Mouse (Mus musculus): Measurements from ENCODE around the gene Eme2. TPM values are rescaled to one million over a fixed set of nuclear protein-coding genes. Genes with fewer than 3 reads are reported as not detected.

Eme2 gene
- polyA plus RNA-seq, 1 experiment = 55.3 TPM

DNA sequence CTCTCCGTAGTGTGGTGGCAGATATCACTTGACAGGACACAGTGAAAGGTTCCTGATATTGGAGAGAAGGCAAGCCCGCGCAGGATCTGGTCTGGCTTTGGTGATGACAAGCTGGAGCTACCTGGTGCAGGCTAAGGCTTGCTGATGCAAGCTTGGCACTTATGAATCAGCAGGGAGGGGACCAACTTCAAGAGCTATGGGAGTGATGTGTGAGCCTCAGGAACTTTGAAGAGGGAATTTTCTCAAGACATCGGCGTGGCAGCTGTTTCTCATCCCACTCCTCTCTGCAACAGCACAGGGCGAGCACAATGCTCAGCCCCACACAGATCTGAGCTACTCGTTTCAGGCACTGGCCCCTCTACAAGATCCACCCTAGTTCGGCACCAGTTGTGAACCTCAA is 55.0 kb downstream of the Eme2 start, which contains the start of gene Hagh:
Hagh (plus strand) TSS at position 302 of the 400 bp plus-strand sequence.
- no peaks in the 10 kb centered on the region for H3K4me1 ChIP-seq (replicated peaks; ENCODE audit: control insufficient read depth, insufficient read depth, low read length)
- no peak for TF ChIP-seq CTCF (IDR thresholded peaks at IDR 0.05; ENCODE audit: borderline replicate concordance, control insufficient read depth, extremely low read depth, insufficient read depth, low read length, poor library complexity)
- TF ChIP-seq POLR2A (IDR thresholded peaks at IDR 0.05; ENCODE audit: control insufficient read depth, extremely low read depth, insufficient read depth, low read length, poor library complexity) = no peak
- no peak for DNase-seq
- H3K4me3 ChIP-seq (ENCODE audit: control insufficient read depth, insufficient read depth, low read length) = no peak within 1 kb of the TSS
- H3K27me3 ChIP-seq (ENCODE audit: control insufficient read depth, insufficient read depth, low read length) = no peaks in the 10 kb centered on the region
- no peak within 1 kb of the TSS for H3K27ac ChIP-seq (ENCODE audit: control insufficient read depth, insufficient read depth, low read length)
- WGBS = 83% methylated on average over 8 of the region's 8 CpGs
- no peaks in the 10 kb centered on the region for H3K36me3 ChIP-seq (ENCODE audit: control insufficient read depth, insufficient read depth, low read length)

Other genes starting within 250 kb of the Eme2 start
- gene Slc9a3r2, start 244.8 kb downstream of the Eme2 start, polyA plus RNA-seq (2012; rRNA removed) = 13.5 and 19.6 TPM in 2 replicates
- 0.35 and 0.64 TPM in 2 replicates for gene Npw, start 236.6 kb downstream of the Eme2 start, polyA plus RNA-seq (2012; rRNA removed)
- gene Zfp598, start 225.4 kb downstream of the Eme2 start, polyA plus RNA-seq (2012; rRNA removed) = 118 and 123 TPM in 2 replicates
- 0.29 and 0.32 TPM in 2 replicates for gene Syngr3, start 205.1 kb downstream of the Eme2 start, polyA plus RNA-seq (2012; rRNA removed)
- 24.3 and 33.3 TPM in 2 replicates for gene Gfer, start 198.9 kb downstream of the Eme2 start, polyA plus RNA-seq (2012; rRNA removed)
- 10.5 and 10.8 TPM in 2 replicates for gene Noxo1, start 198.9 kb downstream of the Eme2 start, polyA plus RNA-seq (2012; rRNA removed)
- gene Tbl3, start 187.4 kb downstream of the Eme2 start, polyA plus RNA-seq (2012; rRNA removed) = 109 and 120 TPM in 2 replicates
- gene Rnf151, start 177.0 kb downstream of the Eme2 start, polyA plus RNA-seq (2012; rRNA removed) = 0.88 and 0.96 TPM in 2 replicates
- gene Rps2, start 177.0 kb downstream of the Eme2 start, polyA plus RNA-seq (2012; rRNA removed) = 3,358 and 3,484 TPM in 2 replicates
- 237 and 291 TPM in 2 replicates for gene Ndufb10, start 170.6 kb downstream of the Eme2 start, polyA plus RNA-seq (2012; rRNA removed)
- gene Rpl3l, start 167.3 kb downstream of the Eme2 start, polyA plus RNA-seq (2012; rRNA removed) = 0.20 and 7.2 TPM in 2 replicates
- gene Msrb1, start 158.4 kb downstream of the Eme2 start, polyA plus RNA-seq (2012; rRNA removed) = 90.7 and 91.5 TPM in 2 replicates
- 15.5 and 15.6 TPM in 2 replicates for gene Hs3st6, start 142.1 kb downstream of the Eme2 start, polyA plus RNA-seq (2012; rRNA removed)
- gene Meiob, start 90.8 kb downstream of the Eme2 start, polyA plus RNA-seq (2012; rRNA removed) = not detected in 2 replicates
- gene Hagh, start 54.9 kb downstream of the Eme2 start, polyA plus RNA-seq (2012; rRNA removed) = 153 and 157 TPM in 2 replicates
- gene Fahd1, start 44.7 kb downstream of the Eme2 start, polyA plus RNA-seq (2012; rRNA removed) = 6.9 and 7.8 TPM in 2 replicates
- gene Igfals, start 29.1 kb downstream of the Eme2 start, polyA plus RNA-seq (2012; rRNA removed) = 8.4 and 9.0 TPM in 2 replicates
- gene Nubp2, start 8.7 kb downstream of the Eme2 start, polyA plus RNA-seq (2012; rRNA removed) = 88.8 and 96.1 TPM in 2 replicates
- 274 and 285 TPM in 2 replicates for gene Spsb3, start 8.4 kb downstream of the Eme2 start, polyA plus RNA-seq (2012; rRNA removed)
- gene Mrps34, start within 50 bp of the Eme2 start, polyA plus RNA-seq (2012; rRNA removed) = 146 and 152 TPM in 2 replicates
- gene Nme3, start 1.4 kb upstream of the Eme2 start, polyA plus RNA-seq (2012; rRNA removed) = 63.3 and 76.7 TPM in 2 replicates
- 255 and 272 TPM in 2 replicates for gene Mapk8ip3, start 41.9 kb upstream of the Eme2 start, polyA plus RNA-seq (2012; rRNA removed)
- 13.5 and 15.0 TPM in 2 replicates for gene Jpt2, start 65.6 kb upstream of the Eme2 start, polyA plus RNA-seq (2012; rRNA removed)
- gene Cramp1l, start 120.7 kb upstream of the Eme2 start, polyA plus RNA-seq (2012; rRNA removed) = 41.4 and 46.9 TPM in 2 replicates
- 17.0 and 22.6 TPM in 2 replicates for gene Ift140, start 121.0 kb upstream of the Eme2 start, polyA plus RNA-seq (2012; rRNA removed)
- gene Tmem204, start 188.5 kb upstream of the Eme2 start, polyA plus RNA-seq (2012; rRNA removed) = 7.2 and 11.3 TPM in 2 replicates
- gene Telo2, start 220.9 kb upstream of the Eme2 start, polyA plus RNA-seq (2012; rRNA removed) = 26.4 and 28.1 TPM in 2 replicates
- not detected in 2 replicates for gene Ptx4, start 225.7 kb upstream of the Eme2 start, polyA plus RNA-seq (2012; rRNA removed)
- gene Clcn7, start 238.3 kb upstream of the Eme2 start, polyA plus RNA-seq (2012; rRNA removed) = 43.4 and 45.9 TPM in 2 replicates

Measured in thymus, adult 2 months (tissue).